Mouse (Mus musculus) skeletal muscle tissue, adult 2 months (tissue): ENCODE measurements around the gene Crabp2.

Experiments
- DNase-seq: peaks from one replicate; pipeline ENCODE4 v3.0.0-alpha.2; 2012; ENCODE audit warnings: low read depth, low spot score

Crabp2 gene

GRCm38 (mm10) chr3:87958476-87958875 lies 10.0 kb downstream of the Crabp2 start:
- no peak for DNase-seq

DNA sequence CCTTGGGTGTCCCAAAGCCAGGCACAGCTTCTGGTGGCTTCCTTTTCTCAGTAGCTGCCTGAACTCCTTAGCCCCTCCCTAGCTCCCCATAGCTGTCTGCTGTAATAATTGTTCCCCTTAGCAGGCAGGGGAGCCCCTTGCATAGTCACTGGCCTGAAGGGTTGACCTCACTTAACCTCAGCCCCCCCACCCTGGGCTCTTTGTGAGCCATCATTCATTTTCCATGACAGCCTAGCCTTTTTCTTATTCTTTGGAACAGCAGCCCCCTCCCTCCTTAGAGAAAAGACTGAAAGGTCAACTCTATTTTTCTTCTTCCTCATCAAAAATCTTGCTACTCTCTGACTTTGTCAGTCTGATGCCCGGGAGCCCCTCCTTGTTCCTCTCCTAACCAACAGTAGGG lies 10.5 kb downstream of the Crabp2 start:
- no peak for DNase-seq

- no peak for DNase-seq
These were observed 10.9 kb downstream of the Crabp2 start for GRCm38 (mm10) chr3:87959371-87959770.

DNA sequence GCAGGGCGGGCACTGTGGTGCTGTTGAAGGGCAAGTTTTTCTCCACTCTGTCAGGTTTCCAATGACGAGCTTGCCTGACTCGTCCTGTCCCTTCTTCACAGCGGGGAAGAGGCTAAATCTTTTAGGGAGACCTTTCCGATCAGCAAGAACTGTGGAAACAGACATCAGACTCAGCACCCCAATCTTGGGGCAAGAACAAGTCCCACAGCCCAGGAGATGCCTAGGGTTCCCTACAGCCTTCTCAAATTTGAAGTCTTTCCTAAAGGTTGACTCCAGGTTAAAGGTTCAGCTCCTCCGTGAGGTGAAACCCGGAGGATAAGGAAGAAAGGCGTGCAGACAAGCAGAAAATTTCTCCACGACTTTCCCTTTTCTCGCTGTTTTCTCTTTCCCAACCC lies 11.7 kb downstream of the Crabp2 start:
- no peak for DNase-seq

DNA sequence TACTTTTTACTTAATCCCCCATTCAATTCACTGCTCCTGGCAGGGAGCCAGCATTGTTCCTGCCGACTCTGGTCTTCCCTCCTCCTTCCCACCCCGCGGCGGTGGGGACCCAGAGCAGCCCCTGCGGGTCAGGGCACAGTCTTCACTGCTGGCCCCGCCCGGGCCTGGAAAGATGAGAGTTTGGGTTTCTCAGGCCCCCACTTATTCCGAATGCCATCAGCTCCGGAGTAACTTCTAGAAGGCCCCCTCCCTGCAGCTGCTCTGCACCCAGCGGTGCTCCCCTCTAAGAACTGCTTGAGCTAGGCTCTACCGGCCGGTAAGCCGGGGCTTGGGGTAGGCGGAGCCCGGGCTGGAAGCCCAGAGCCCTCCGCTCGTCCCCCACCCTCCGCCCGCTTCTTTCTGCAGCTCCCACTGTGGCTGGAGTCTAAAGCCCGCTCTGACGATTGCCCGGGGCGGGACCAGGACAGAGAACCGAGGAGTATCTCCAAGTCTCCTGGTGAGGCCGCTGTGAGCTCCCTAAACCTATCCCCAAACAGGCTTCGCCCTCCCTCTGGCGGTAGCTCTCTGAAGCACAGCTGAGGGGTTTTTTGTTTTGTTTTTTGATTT lies 12.2 kb downstream of the Crabp2 start:
- peak; percentile 80 for DNase-seq

- peak; percentile 48 for DNase-seq
These were observed 21.9 kb downstream of the Crabp2 start for GRCm38 (mm10) chr3:87970184-87970938.

- peak; percentile 38 for DNase-seq
These were observed 22.5 kb downstream of the Crabp2 start, which contains the start of gene Nes for GRCm38 (mm10) chr3:87970939-87971488. TSS of gene Nes (plus strand) at chr3:87971078.

DNA sequence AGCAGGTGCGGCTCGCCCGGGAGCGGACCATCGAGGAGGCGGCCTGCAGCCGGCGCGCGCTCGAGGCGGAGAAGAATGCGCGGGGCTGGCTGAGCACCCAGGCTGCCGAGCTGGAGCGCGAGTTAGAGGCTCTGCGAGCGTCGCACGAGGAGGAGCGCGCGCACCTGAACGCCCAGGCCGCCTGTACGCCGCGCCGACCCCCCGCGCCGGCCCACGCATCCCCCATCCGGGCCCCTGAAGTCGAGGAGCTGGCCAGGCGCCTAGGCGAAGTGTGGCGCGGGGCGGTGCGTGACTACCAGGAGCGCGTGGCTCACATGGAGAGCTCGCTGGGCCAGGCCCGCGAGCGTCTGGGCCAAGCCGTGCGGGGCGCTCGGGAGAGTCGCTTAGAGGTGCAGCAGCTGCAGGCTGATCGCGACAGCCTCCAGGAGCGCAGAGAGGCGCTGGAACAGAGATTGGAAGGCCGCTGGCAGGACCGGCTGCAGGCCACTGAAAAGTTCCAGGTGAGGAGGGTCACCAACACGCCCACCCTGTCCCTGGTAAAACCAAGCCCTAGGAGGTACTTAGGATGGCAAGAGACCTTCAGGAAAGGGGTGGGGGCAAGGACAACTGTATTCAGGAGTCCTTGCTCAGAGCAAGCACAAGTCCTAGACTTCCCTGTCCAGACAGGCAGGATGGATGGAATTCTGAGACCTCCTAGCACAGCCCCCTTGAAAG lies 23.2 kb downstream of the Crabp2 start:
- no peak for DNase-seq

- no peak for DNase-seq
These were observed 23.8 kb downstream of the Crabp2 start for GRCm38 (mm10) chr3:87972203-87972664.

DNA sequence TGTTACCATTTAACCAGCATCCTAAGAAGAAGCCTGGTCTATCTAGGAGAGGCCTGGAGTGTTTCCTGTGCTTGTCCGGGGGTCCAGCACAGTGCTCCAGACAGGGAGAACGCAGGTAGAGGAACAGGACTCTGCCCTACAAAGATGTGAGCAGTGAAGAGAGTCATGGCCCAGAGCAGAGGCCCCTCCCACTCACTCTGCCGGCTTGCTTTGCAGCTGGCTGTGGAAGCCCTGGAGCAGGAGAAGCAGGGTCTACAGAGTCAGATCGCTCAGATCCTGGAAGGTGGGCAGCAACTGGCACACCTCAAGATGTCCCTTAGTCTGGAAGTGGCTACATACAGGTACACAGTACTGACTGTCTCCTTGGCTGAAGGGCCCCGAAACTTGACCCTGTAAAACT lies 24.3 kb downstream of the Crabp2 start:
- DNase-seq = no peak

DNA sequence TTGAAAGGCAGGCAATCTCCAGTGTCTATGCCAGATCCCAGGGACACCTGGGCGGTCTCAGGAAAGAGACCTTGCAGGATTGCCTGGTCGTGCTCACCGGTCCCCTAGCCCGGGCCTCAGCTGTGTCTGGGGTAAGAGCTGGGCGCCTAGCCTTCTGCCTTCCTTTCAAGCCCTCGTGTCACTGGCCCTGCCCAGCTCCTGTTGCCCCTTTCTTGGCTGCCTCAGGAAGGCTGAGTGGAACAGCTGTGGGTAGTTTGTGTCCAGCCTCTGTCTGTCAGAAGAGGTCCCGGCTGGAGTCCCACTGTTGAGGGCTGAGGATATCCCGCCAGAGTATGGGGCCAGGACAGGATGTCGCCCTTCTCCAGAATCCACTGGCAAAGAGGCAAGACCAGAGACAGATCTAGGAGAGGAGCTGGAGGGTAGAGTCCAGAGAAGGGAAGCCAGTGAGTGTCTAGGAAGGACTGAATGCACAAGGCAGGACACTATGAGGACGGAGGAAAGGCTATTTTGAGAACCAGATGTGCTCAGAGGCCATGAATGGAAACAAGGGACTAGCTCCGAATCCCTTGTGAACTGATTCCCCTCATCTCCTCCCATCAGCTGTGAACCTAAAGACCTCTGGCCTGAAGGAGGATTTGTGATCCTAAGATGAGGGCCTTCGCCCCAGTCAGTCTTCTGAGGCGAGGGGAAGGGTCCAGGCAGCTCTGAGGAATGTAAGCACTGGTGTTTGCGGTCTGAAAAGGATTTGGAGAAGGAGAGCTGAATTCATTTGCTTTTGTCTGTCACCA lies 25.3 kb downstream of the Crabp2 start:
- no peak for DNase-seq

DNA sequence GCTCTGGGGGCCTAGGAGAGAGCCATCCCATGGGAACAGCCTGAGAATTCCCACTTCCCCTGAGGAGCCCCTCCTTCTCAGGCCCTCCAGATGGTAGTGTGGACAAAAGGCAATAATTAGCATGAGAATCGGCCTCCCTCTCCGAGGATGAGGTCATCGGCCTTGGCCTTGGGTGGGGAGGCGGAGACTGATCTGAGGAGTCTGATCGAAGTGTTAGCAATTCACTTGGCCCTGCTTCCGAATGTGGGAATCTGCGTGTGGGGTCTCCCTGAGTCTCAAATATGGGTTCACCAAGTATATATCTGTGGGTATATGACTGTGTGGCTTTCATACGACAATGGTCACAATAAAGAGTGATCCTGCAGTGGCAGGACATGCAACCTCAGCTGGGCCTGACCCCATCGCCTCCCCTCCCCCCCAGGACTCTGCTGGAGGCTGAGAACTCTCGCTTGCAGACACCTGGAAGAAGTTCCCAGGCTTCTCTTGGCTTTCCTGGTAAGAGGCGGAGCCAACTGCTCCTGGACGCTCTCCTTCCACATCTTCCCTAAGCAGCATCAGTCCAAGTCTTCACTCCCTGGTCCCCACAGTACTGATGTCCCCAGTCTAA lies 26.0 kb downstream of the Crabp2 start:
- peak; percentile 34 for DNase-seq

DNA sequence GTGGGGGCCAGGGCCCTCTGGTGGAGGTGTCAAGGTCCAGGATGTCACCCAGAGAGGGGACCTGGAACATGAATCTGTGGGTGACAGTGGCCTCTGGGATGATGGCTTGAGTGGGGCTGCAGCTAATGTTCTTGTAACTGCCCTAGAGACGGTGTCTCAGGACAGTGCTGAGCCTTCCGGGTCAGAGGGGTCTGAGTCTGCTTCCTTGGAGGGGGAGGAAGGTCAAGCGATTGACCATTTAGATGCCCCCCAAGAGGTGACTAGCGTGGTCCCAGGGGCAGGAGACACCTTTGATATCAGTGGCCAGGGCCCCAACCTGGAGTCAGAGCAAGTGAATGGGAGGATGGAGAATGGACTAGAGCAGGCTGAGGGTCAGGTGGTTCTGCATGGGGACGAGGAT lies 31.0 kb downstream of the Crabp2 start:
- no peak for DNase-seq

DNA sequence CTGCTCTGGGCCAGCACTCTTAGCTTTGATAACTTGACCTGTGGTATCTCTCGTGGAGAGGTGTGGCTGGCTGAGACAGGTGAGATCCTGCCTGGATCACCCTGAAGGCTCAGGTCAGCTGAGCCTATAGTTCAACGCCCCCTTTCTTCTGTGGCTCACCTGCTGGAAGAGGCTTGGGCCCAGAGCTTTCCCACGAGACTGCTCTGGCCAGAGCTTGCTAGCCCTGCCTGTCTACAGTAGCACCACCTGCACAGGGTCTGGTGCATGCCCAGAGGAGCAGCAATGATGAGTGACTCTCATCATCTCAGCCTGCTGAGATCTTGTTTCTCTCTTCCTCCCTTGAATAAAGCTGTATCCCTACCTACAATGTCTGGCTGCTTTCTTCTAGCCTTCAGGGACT lies 31.6 kb downstream of the Crabp2 start:
- no peak for DNase-seq

- DNase-seq = no peak
These were observed 32.3 kb downstream of the Crabp2 start for GRCm38 (mm10) chr3:87980728-87981127.

DNA sequence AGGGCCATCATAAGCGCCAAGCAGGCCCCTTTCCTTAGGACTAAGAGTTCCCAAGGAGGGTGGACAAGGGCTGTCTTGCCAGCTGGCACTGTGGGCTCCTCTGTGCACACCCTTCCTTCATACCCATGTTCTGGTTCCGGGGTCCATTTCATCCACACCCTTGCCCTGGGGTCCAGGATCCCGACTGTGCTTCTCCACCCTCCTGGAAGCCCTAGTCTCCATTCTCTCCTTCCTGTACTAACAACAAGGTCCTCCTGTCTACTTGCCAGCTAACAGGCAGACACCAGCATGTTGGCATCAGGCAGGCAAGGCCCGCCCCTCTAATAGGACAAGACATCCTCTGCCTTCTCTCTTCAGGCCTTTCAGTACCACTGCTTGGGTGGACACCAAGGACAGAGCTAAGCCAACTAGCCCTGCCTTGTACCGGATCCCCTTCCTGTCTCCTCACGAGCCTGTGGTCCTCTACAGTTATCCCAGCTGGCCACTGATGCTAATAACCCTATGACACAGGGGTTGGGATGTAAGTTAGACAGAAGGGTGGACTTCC lies 32.8 kb downstream of the Crabp2 start:
- no peak for DNase-seq

GRCm38 (mm10) chr3:87981894-87982835 lies 33.7 kb downstream of the Crabp2 start:
- peak; percentile 95 for DNase-seq

- peak; percentile 86 for DNase-seq
These were observed 34.6 kb downstream of the Crabp2 start for GRCm38 (mm10) chr3:87982836-87983601.

DNA sequence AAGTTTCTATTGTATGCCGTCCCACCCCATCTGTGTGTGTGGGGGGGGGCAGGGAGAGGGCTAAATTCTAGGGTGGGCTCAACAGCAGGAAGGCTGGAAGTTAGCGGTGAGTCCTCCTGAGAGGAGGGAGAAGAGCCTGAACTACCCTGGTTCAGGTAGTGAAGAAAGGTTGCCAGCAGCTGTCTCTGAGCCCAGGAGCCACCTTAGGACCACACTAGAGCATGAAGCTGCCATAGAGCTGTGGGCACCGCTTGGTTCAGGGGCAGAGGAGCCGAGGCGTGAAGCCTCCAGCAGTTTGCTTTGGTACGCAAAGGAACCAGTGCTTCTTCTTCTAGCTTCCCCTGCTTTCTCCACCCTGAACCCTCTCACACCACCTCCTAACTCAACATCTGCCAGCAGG lies 35.2 kb downstream of the Crabp2 start:
- DNase-seq = no peak
